Mouse (Mus musculus): Measurements from ENCODE around the gene Cercam. TPM values are rescaled to one million over a fixed set of nuclear protein-coding genes. Genes with fewer than 3 reads are reported as not detected.

The Cercam gene
- total RNA-seq (2021): 1 to 10 TPM; 5.2 to 7.2 TPM
- long read RNA-seq, experiment 1, partial matches to known transcripts: 0 of 2 reads
- long read RNA-seq, experiment 1, other reads (novel, unspliced or antisense): 1 of 2 reads
- long read RNA-seq, experiment 2, partial matches to known transcripts: 0 of 1 reads
- long read RNA-seq, experiment 2, other reads (novel, unspliced or antisense): 1 of 1 reads

- peak; percentile 84 to 86 for DNase-seq (ENCODE audit: low spot score in 2 of 2)
- intact Hi-C loops (cut with DNase I): no loop called here
Observed at GRCm38 (mm10) chr2:29868949-29869645, at the start of gene Cercam. Gene Cercam (plus strand): TSS chr2:29869164.

GRCm38 (mm10) chr2:29819363-29819762, 49.6 kb upstream of the Cercam start:
- intact Hi-C loops (cut with DNase I): loop anchor here (1.0 kb wide), 1 partner anchor 40 kb away; no protein-coding TSS in a partner anchor
- no peak for DNase-seq (ENCODE audit: low spot score in 2 of 2)

GRCm38 (mm10) chr2:29820025-29820817, 48.7 kb upstream of the Cercam start, which contains the start of gene Urm1:
Gene Urm1 (plus strand): TSS chr2:29820075.
- peak; percentile 59 to 66 for DNase-seq (ENCODE audit: low spot score in 2 of 2)
- intact Hi-C loops (cut with DNase I): no loop called here

- intact Hi-C loops (cut with DNase I): no loop called here
- DNase-seq (ENCODE audit: low spot score in 2 of 2): no peak
Observed at GRCm38 (mm10) chr2:29826318-29826925, 42.5 kb upstream of the Cercam start.

- DNase-seq (ENCODE audit: low spot score in 2 of 2): peak; percentile 96 to 97
- intact Hi-C loops (cut with DNase I): no loop called here
Observed at GRCm38 (mm10) chr2:29826926-29827708, 41.8 kb upstream of the Cercam start.

GRCm38 (mm10) chr2:29827709-29828024, 41.3 kb upstream of the Cercam start:
- no peak for DNase-seq (ENCODE audit: low spot score in 2 of 2)
- intact Hi-C loops (cut with DNase I): no loop called here

GRCm38 (mm10) chr2:29831106-29831505, 37.9 kb upstream of the Cercam start:
- intact Hi-C loops (cut with DNase I): no loop called here
- peak; percentile 39 to 58 for DNase-seq (ENCODE audit: low spot score in 2 of 2)

GRCm38 (mm10) chr2:29833796-29834195, 35.2 kb upstream of the Cercam start:
- DNase-seq (ENCODE audit: low spot score in 2 of 2): no peak
- intact Hi-C loops (cut with DNase I): no loop called here

- DNase-seq (ENCODE audit: low spot score in 2 of 2): no peak
Observed at GRCm38 (mm10) chr2:29835391-29835899, 33.5 kb upstream of the Cercam start.

GRCm38 (mm10) chr2:29839460-29839859, 29.5 kb upstream of the Cercam start:
- no peak for DNase-seq (ENCODE audit: low spot score in 2 of 2)
- intact Hi-C loops (cut with DNase I): no loop called here

More at GRCm38 (mm10) chr2:29835391-29835899, 33.5 kb upstream of the Cercam start:
- intact Hi-C loops (cut with DNase I): no loop called here

- intact Hi-C loops (cut with DNase I): no loop called here
- DNase-seq (ENCODE audit: low spot score in 2 of 2): peak in 1 of 2 experiments; percentile 77
Observed at GRCm38 (mm10) chr2:29843231-29844105, 25.5 kb upstream of the Cercam start.

- DNase-seq (ENCODE audit: low spot score in 2 of 2): no peak
- intact Hi-C loops (cut with DNase I): no loop called here
Observed at GRCm38 (mm10) chr2:29844115-29844514, 24.8 kb upstream of the Cercam start.

- no peak for DNase-seq (ENCODE audit: low spot score in 2 of 2)
- intact Hi-C loops (cut with DNase I): no loop called here
Observed at GRCm38 (mm10) chr2:29844661-29845060, 24.3 kb upstream of the Cercam start.

GRCm38 (mm10) chr2:29845636-29846035, 23.3 kb upstream of the Cercam start:
- intact Hi-C loops (cut with DNase I): no loop called here
- DNase-seq (ENCODE audit: low spot score in 2 of 2): no peak

GRCm38 (mm10) chr2:29846061-29846853, 22.7 kb upstream of the Cercam start:
- DNase-seq (ENCODE audit: low spot score in 2 of 2): peak in 1 of 2 experiments; percentile 51
- intact Hi-C loops (cut with DNase I): no loop called here

- no peak for DNase-seq (ENCODE audit: low spot score in 2 of 2)
- intact Hi-C loops (cut with DNase I): no loop called here
Observed at GRCm38 (mm10) chr2:29846911-29847310, 22.1 kb upstream of the Cercam start.

- no peak for DNase-seq (ENCODE audit: low spot score in 2 of 2)
- intact Hi-C loops (cut with DNase I): no loop called here
Observed at GRCm38 (mm10) chr2:29849041-29849440, 19.9 kb upstream of the Cercam start.
